Comparison of ENCODE assay signal across 8 mouse cellular contexts in genomic region chr4:41774002-41774401, GRCm38 (mm10). TPM values are rescaled to one million over a fixed set of nuclear protein-coding genes. Genes with fewer than 3 reads are reported as not detected.
DNase-seq lines count a peak whose midpoint lies in the region; ATAC-seq lines count a peak whose summit lies in the region.
"Not testable (repeated sequence)": the region's sequence is repeated elsewhere in the genome, so short reads cannot be mapped to it uniquely, and the experiment has no call there.

Gene Ccl27a (minus strand): TSS chr4:41774247.

- H3K4me2 ChIP-seq in heart, embryonic 13.5 days: peak within 1 kb of the TSS; percentile 63
- H3K4me2 ChIP-seq in kidney, embryonic 15.5 days: peak within 1 kb of the TSS; percentile 57
- H3K4me2 ChIP-seq in limb, embryonic 13.5 days (replicated peaks): peak within 1 kb of the TSS; percentile 60
- peak within 1 kb of the TSS; percentile 56 for H3K4me2 ChIP-seq in midbrain, embryonic 15.5 days

- not testable (repeated sequence) for ATAC-seq in heart, embryonic 13.5 days (ENCODE audit: extremely low read depth, insufficient number of reproducible peaks, low FRiP score, low TSS enrichment); kidney, embryonic 15.5 days (replicated peaks; ENCODE audit: low FRiP score); limb, embryonic 13.5 days (ENCODE audit: low FRiP score, low read depth); midbrain, embryonic 15.5 days (replicated peaks)

- H3K9me3 ChIP-seq in erythroblast, embryonic 14.5 days (ENCODE audit: control insufficient read depth, low read length); heart, embryonic 13.5 days; kidney, embryonic 15.5 days (replicated peaks); limb, embryonic 13.5 days; midbrain, embryonic 15.5 days: not testable (repeated sequence)

- peak within 1 kb of the TSS; percentile 70 for H3K27ac ChIP-seq in heart, embryonic 13.5 days (replicated peaks)
- peak within 1 kb of the TSS; percentile 78 for H3K27ac ChIP-seq in kidney, embryonic 15.5 days
- not testable (repeated sequence) for H3K27ac ChIP-seq in limb, embryonic 13.5 days
- peak within 1 kb of the TSS; percentile 71 for H3K27ac ChIP-seq in midbrain, embryonic 15.5 days

- H3K4me1 ChIP-seq in erythroblast, embryonic 14.5 days (ENCODE audit: control insufficient read depth); heart, embryonic 13.5 days; kidney, embryonic 15.5 days; limb, embryonic 13.5 days; midbrain, embryonic 15.5 days: not testable (repeated sequence)

- peak within 1 kb of the TSS; percentile 52 for H3K4me3 ChIP-seq in erythroblast, embryonic 14.5 days (replicated peaks)
- peak within 1 kb of the TSS; percentile 53 for H3K4me3 ChIP-seq in heart, embryonic 13.5 days
- peak within 1 kb of the TSS; percentile 46 for H3K4me3 ChIP-seq in kidney, embryonic 15.5 days (replicated peaks)
- peak within 1 kb of the TSS; percentile 44 for H3K4me3 ChIP-seq in limb, embryonic 13.5 days
- peak within 1 kb of the TSS; percentile 50 for H3K4me3 ChIP-seq in midbrain, embryonic 15.5 days

- 2% methylated on average over 12 of the region's 14 CpGs for WGBS in heart, embryonic 13.5 days
- WGBS in kidney, embryonic 15.5 days: 2% methylated on average over 12 of the region's 14 CpGs
- WGBS in limb, embryonic 13.5 days: 1% methylated on average over 12 of the region's 14 CpGs
- under 1% methylated on average over 12 of the region's 14 CpGs for WGBS in midbrain, embryonic 15.5 days

- not testable (repeated sequence) for H3K36me3 ChIP-seq in erythroblast, embryonic 14.5 days (ENCODE audit: control insufficient read depth); heart, embryonic 13.5 days; kidney, embryonic 15.5 days; limb, embryonic 13.5 days; midbrain, embryonic 15.5 days (replicated peaks)

- peak; percentile 77 for DNase-seq in 3134 (ENCODE audit: extremely low read depth, insufficient read length, low spot score)
- DNase-seq in brain, adult 2 months (ENCODE audit: low read depth, low spot score): peak; percentile 93
- DNase-seq in spleen, adult 12 weeks (ENCODE audit: low spot score): peak; percentile 72

- H3K9ac ChIP-seq in heart, embryonic 13.5 days: peak within 1 kb of the TSS; percentile 69
- H3K9ac ChIP-seq in kidney, embryonic 15.5 days: not testable (repeated sequence)
- peak within 1 kb of the TSS; percentile 57 for H3K9ac ChIP-seq in limb, embryonic 13.5 days
- H3K9ac ChIP-seq in midbrain, embryonic 15.5 days: peak within 1 kb of the TSS; percentile 38; the same call in 1 of the 2 replicates

- H3K27me3 ChIP-seq in erythroblast, embryonic 14.5 days (ENCODE audit: control insufficient read depth); heart, embryonic 13.5 days (replicated peaks); kidney, embryonic 15.5 days; limb, embryonic 13.5 days; midbrain, embryonic 15.5 days (replicated peaks): not testable (repeated sequence)

RNA-seq across cellular contexts. Expression of gene Ccl27a, which starts in this region (rescaled TPM):
- 1.0 and 1.3 TPM in 2 replicates for polyA plus RNA-seq in erythroblast, embryonic 14.5 days (2012)
- polyA plus RNA-seq in heart, embryonic 13.5 days (2015; fragmentation: Nextera tagmentation; extraction: Ambion mirVana): 44.5 and 49.3 TPM in 2 replicates
- polyA plus RNA-seq in kidney, embryonic 15.5 days (2015; fragmentation: Nextera tagmentation; extraction: Ambion mirVana): 36.5 and 42.4 TPM in 2 replicates
- 53.0 and 64.8 TPM in 2 replicates for polyA plus RNA-seq in limb, embryonic 13.5 days (2015; fragmentation: Nextera tagmentation; extraction: Ambion mirVana)
- 278 and 302 TPM in 2 replicates for polyA plus RNA-seq in midbrain, embryonic 15.5 days (2015; fragmentation: Nextera tagmentation; extraction: Ambion mirVana)

Comparison
In these comparisons a context has a peak if more than half of its experiments do, and no peak if none do; other contexts are left out.
1. RNA of gene Ccl27a (polyA plus RNA-seq): 278 to 302 TPM in midbrain, embryonic 15.5 days, 53.0 to 64.8 TPM in limb, embryonic 13.5 days, 44.5 to 49.3 TPM in heart, embryonic 13.5 days and 36.5 to 42.4 TPM in kidney, embryonic 15.5 days; 1.0 to 1.3 TPM in erythroblast, embryonic 14.5 days; every median in the first group is over 10 times any median in the second.
2. Peak in every context shown above with its lines, with median percentiles within 50 percentile points of each other: DNase-seq, H3K4me3 ChIP-seq and H3K4me2 ChIP-seq.